Mouse (Mus musculus) cerebellum, adult 2 months (tissue): ENCODE data around the gene Zfp235.

Experiments
- CTCF ChIP-seq: fragments of 200-500 bp; IDR thresholded peaks from 2 replicates; pipeline ENCODE4 v1.5.1; 2011; ENCODE audit warnings: low read depth, mild to moderate bottlenecking, control low read depth, low read length, moderate library complexity, borderline replicate concordance; ENCODE audit not compliant: insufficient read depth
- POLR2A ChIP-seq: fragments of 200-500 bp; IDR thresholded peaks from 2 replicates; pipeline ENCODE4 v1.6.1; 2011; ENCODE audit warnings: low read length, control low read depth, borderline replicate concordance; ENCODE audit not compliant: insufficient read depth

DNA sequence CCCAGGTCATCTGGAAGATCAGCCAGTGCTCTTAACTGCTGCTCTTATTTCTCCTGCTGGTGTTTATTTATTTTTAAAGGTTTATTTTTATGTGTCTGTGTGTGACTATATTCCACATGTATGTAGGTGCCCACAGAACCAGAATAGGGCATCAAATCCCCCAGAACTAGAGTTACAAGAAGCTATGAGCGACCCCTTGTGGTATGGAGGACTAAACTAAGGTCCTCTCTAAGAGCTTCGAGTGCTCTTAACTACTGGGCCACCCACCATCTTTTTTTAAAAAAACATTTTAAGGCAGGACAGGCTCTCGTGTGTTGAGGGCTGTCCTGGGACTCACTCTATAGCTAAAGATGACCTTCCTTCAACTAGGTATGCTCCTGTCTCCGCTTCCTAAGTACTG, 47.1 kb upstream of the Zfp235 start:
- no peak for TF ChIP-seq CTCF
- TF ChIP-seq POLR2A, result no peak
